Mouse (Mus musculus): ENCODE results near the gene Eif1.

DNA sequence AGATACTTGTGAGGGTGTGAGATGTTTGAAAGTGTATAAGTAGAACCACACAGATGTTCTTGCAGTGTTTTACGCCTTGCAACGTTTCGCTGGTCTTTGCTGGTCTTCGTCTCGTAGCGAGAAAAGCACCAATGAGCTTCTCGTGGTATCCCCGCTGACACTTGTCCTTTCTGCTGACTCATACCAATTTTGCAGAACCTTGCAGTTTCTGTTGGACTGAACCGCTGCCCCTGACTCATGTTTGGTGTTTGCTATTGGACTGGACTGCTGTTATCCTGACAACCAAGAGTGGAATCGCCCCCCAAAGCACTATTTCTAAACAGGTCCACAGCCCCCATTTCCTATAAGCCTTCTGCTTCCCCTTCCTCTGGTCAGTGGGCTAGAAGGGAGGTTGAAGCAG is 24.6 kb downstream of the Eif1 start:
- TF ChIP-seq CTCF (IDR thresholded peaks at IDR 0.05; ENCODE audit: extremely low read depth, insufficient read depth, insufficient read length, insufficient replicate concordance): no peak
- no peak for TF ChIP-seq POLR2A (IDR thresholded peaks at IDR 0.05; ENCODE audit: low read depth, low read length)
